Mouse (Mus musculus) thymus, adult 2 months (tissue): ENCODE measurements around the gene Ado.

ENCODE experiments used
- CTCF ChIP-seq: fragments of 200-500 bp; IDR thresholded peaks from 2 replicates; pipeline ENCODE4 v1.5.1; 2012; ENCODE audit warnings: mild to moderate bottlenecking, control low read depth, low read length, moderate library complexity, borderline replicate concordance; ENCODE audit not compliant: control insufficient read depth, poor library complexity, insufficient read depth; ENCODE audit errors: extremely low read depth
- POLR2A ChIP-seq: fragments of 200-500 bp; IDR thresholded peaks from 2 replicates; pipeline ENCODE4 v1.6.1; 2012; ENCODE audit warnings: mild to moderate bottlenecking, low read length, control low read depth, moderate library complexity; ENCODE audit not compliant: control insufficient read depth, poor library complexity, insufficient read depth; ENCODE audit errors: extremely low read depth

GRCm38 (mm10) chr10:67585873-67586610, 37.3 kb upstream of the Ado start:
- no peak for TF ChIP-seq CTCF
- TF ChIP-seq POLR2A: no peak
